Mouse (Mus musculus): ENCODE measurements around the gene Serpina10. TPM values are rescaled to one million over a fixed set of nuclear protein-coding genes. Genes with fewer than 3 reads are reported as not detected.

The Serpina10 gene
- polyA plus RNA-seq (2014; fragmentation: Illumina TruSeq; extraction: RNeasy Lipid Tissue Mini Kit (QIAGEN cat#74804); ENCODE audit: low read depth, low replicate concordance): not detected

DNA sequence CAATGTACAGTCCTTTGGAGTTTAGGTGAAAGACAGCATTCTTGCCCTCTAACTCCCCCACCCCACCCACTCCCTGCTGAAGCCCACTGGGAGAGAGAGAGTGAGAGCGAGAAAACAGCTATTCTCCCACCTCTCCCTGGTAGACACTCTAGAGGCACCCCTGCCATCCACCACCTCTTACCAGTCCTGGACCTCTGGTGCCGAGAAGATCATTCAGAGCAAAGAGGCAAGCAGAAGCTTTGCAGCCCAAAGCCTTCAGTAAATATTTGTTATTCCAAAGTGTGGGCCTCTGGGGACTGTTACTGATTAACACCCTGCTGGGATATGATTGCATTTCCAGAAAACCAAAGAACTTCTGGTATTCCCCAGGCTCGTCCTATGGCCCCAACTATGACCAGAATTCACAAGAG is at the start of gene Serpina10:
TSS of gene Serpina10 (minus strand) at position 242 of the 410 bp plus-strand sequence.

DNA sequence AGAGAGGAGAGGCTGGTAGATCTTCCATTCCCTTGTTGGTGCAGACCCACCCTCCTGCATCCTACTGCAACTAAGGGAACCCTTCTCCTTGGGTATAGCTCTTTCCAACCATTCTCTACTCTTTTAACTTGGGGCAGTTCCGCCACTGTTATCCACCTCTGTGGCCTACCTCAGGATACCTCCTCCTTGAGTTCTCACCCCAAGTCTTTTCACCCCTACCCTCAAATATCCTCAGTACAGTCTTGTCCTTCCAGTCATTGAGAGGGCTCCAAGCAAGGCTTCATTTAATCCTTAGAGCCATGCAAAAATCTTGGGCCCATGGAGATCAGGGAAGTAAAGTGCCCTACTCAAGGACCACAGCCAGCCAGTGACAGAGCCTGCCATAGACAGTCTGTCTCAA is 44.8 kb upstream of the Serpina10 start, which contains the start of gene Serpina16:
TSS of gene Serpina16 (minus strand) at position 101 of the 400 bp plus-strand sequence.

DNA sequence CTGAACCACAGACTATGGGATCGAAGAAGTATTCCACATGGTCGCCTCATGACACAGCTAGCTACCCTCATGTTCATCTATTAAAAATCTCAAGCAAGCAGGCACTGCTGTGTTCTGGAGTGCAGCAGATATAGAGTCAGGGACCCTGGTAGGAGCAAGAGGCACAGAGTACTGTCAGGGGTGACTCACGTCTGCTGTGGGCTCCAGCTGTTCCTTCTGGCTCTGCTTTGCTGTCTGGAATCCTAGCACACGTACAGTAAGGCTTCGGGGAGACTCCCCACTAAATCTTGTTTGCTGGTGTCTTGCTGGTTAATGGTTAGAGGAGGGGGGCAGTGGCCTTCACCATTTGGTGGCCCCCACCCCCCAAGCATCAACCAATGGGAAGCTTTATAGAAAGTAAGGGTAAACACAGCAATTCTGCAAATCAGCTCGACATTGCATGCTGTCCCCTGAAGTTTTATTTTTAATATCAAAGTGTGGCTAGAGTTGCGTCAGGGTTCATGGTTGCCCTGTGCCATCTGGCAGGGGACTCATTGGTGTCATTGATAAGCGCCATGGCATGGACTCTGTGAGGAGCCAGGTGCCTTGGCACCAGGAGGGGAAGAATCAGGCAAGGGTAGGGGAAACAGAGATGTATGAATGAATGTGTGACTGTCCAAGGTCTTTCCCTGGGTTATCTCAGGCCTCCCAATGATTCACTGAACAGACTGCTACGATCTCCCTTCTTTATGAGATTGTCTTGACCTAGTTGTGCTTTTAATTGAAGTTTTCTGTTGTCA is 25.8 kb upstream of the Serpina10 start, which contains the start of gene Serpina6:
TSS of gene Serpina6 (minus strand) at position 365 of the 779 bp plus-strand sequence.

Other genes starting within 250 kb of the Serpina10 start
- 6.2 TPM for gene Otub2, start 242.8 kb downstream of the Serpina10 start, polyA plus RNA-seq (2014; fragmentation: Illumina TruSeq; extraction: RNeasy Lipid Tissue Mini Kit (QIAGEN cat#74804); ENCODE audit: low read depth, low replicate concordance)
- gene 9330161L09Rik, start 223.6 kb downstream of the Serpina10 start, polyA plus RNA-seq (2014; fragmentation: Illumina TruSeq; extraction: RNeasy Lipid Tissue Mini Kit (QIAGEN cat#74804); ENCODE audit: low read depth, low replicate concordance): 1.5 TPM
- gene Ddx24, start 205.6 kb downstream of the Serpina10 start, polyA plus RNA-seq (2014; fragmentation: Illumina TruSeq; extraction: RNeasy Lipid Tissue Mini Kit (QIAGEN cat#74804); ENCODE audit: low read depth, low replicate concordance): 68.1 TPM
- gene Ifi27, start 197.2 kb downstream of the Serpina10 start, polyA plus RNA-seq (2014; fragmentation: Illumina TruSeq; extraction: RNeasy Lipid Tissue Mini Kit (QIAGEN cat#74804); ENCODE audit: low read depth, low replicate concordance): 87.1 TPM
- gene Ifi27l2a, start 187.8 kb downstream of the Serpina10 start, polyA plus RNA-seq (2014; fragmentation: Illumina TruSeq; extraction: RNeasy Lipid Tissue Mini Kit (QIAGEN cat#74804); ENCODE audit: low read depth, low replicate concordance): 180 TPM
- gene Ifi27l2b, start 174.2 kb downstream of the Serpina10 start, polyA plus RNA-seq (2014; fragmentation: Illumina TruSeq; extraction: RNeasy Lipid Tissue Mini Kit (QIAGEN cat#74804); ENCODE audit: low read depth, low replicate concordance): 0.58 TPM
- gene Ppp4r4, start 99.2 kb downstream of the Serpina10 start, polyA plus RNA-seq (2014; fragmentation: Illumina TruSeq; extraction: RNeasy Lipid Tissue Mini Kit (QIAGEN cat#74804); ENCODE audit: low read depth, low replicate concordance): 0.31 TPM
- gene Serpina6, start 25.8 kb upstream of the Serpina10 start, polyA plus RNA-seq (2014; fragmentation: Illumina TruSeq; extraction: RNeasy Lipid Tissue Mini Kit (QIAGEN cat#74804); ENCODE audit: low read depth, low replicate concordance): not detected
- not detected for gene Serpina16, start 44.7 kb upstream of the Serpina10 start, polyA plus RNA-seq (2014; fragmentation: Illumina TruSeq; extraction: RNeasy Lipid Tissue Mini Kit (QIAGEN cat#74804); ENCODE audit: low read depth, low replicate concordance)
- not detected for gene Serpina1f, start 64.1 kb upstream of the Serpina10 start, polyA plus RNA-seq (2014; fragmentation: Illumina TruSeq; extraction: RNeasy Lipid Tissue Mini Kit (QIAGEN cat#74804); ENCODE audit: low read depth, low replicate concordance)
- 5.6 TPM for gene Serpina1d, start 142.1 kb upstream of the Serpina10 start, polyA plus RNA-seq (2014; fragmentation: Illumina TruSeq; extraction: RNeasy Lipid Tissue Mini Kit (QIAGEN cat#74804); ENCODE audit: low read depth, low replicate concordance)
- gene Serpina1b, start 198.9 kb upstream of the Serpina10 start, polyA plus RNA-seq (2014; fragmentation: Illumina TruSeq; extraction: RNeasy Lipid Tissue Mini Kit (QIAGEN cat#74804); ENCODE audit: low read depth, low replicate concordance): 6.7 TPM
- 3.4 TPM for gene Serpina1a, start 232.1 kb upstream of the Serpina10 start, polyA plus RNA-seq (2014; fragmentation: Illumina TruSeq; extraction: RNeasy Lipid Tissue Mini Kit (QIAGEN cat#74804); ENCODE audit: low read depth, low replicate concordance)

Measured in heart, adult 10 weeks (tissue).